Mouse (Mus musculus): Measurements from ENCODE around the gene Fcer1g.
A peak's percentile ranks its signal among the peaks of the same experiment; 100 is the strongest.

DNA sequence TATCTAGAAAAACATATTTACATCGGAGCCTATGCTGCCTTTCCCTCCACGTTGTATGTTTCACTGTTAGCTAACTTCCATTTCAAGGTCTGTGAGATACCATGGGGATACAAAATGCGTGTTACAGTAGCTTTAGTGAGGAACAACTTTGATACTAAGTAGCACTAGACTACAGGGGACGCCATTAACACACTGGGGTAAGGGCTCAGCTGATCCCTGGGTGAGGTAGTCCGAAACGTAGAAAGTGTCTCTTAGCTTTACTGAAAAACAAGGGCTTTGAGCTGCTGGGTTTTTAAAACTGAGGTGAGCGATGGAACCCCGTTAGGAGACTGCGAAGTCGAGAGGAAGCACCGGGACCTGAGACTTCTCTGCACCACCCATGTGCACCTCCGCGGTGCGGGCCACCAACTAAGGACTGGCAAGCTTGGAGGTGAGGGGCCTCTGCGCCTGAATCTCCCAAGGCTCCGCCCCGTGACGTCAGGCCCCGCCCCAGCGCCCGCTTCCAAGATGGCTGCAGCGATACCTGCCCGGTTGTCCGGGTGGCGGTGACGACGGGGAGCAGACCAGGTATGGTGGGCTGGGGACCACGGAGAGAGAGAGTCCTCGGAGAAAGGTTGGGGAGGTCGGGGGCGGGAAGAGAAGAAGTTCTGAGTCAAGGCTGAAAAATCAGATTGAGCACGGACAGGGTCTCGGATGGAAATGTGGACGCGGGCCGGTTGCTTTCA lies 35.8 kb upstream of the Fcer1g start, which contains the start of gene B4galt3:
- TF ChIP-seq CTCF (IDR thresholded peaks at IDR 0.05; ENCODE audit: insufficient read depth, low read length), result no peak
- TF ChIP-seq POLR2A (IDR thresholded peaks at IDR 0.05; ENCODE audit: borderline replicate concordance, extremely low read depth, low read depth, low read length), result peak; percentile 97
